Mouse (Mus musculus): Measurements from ENCODE around the gene Mlst8.

Mlst8 gene

DNA sequence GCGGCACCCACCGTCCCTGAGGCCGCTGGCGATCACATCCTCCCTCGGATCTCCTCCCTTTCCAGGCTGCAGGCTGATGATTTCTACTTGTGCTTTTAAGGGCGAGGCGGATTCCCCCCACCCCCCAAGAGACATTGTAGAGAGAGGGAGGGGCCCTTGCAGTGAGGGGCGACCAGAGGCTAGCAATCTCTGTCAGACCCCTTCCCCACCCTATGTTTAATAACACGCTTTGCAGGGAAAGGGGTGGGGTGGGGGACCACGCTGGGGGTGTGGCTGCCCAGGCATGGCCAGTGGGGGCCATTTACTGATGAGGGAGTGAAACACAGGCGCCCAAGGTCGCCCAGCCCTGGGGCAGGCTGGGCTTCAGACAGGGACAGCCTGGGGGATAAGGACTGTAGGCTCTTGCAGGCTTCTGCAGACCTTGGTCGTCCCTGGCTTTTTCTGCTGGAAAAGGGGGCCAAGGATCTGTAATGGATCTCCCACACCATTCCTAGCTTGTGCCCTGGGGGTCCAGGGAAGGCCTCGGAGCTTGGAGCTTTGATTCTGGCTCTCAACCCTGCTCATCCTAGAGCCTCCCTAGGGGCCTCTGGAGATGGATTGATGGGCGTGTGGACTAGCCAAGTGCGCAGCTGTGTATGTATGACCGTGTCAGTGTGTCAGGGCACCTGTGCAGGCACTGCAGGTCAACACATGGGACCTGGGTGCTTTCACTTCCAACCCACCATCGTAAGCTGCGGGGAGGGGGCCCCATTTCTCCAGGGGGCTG lies 10.6 kb upstream of the Mlst8 start:
- no peak for DNase-seq (ENCODE audit: low read depth, low spot score)

DNA sequence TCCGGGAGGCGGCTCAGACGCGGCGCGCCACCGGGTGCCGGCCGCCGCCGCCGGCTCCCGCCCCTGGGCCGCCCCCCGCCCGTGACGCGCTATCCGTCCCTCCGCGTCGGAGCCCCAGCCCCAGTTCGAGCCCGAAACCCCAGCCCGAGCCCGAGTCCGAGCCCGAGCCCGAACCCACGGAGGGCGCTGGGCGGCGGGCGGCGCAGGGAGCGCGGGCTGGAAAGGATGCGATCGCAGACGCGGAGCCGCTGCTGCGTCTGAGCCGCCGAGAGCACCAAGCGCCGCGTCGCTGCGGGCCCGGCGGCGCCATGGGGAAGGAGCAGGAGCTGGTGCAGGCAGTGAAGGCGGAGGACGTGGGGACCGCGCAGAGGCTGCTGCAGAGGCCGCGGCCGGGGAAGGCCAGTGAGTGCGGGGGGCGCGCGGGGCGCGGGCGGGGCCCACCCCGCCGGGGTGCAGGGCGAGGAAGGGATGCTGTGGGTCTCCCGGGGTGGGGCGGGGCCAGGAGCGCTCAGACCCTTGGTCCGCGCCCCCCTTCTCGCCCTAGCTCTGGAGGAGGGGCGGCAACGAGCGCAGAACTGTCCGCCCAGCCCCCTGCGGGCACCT lies 9.9 kb upstream of the Mlst8 start:
- DNase-seq (ENCODE audit: low read depth, low spot score), result peak; percentile 44

DNA sequence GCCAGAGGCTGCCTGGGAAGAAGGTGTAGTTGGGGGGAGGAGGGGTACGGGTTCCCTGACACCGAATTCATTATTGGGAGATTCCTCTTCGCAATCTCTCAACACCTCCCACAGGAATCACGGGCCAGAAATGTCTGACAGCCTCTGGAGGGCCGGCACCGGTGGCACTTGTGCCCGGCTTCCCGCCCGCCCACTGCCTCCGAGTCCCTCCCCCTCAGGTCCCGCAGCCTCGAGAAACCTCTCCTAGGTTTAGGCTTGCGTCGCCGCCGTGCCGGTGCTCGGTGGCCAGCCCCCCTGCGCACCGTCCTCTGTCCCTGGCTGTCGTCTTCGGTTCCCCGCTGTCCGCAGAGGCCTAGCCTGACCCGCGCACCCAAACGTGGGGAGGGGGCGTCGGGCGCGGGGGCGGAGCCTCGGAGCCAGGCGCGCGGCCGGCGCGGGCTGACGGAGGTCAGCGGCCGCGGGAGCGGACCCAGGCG lies 9.3 kb upstream of the Mlst8 start, which contains the start of gene Caskin1:
Gene Caskin1 (plus strand): TSS at position 416 of the 476 bp plus-strand sequence.
- no peak for DNase-seq (ENCODE audit: low read depth, low spot score)

DNA sequence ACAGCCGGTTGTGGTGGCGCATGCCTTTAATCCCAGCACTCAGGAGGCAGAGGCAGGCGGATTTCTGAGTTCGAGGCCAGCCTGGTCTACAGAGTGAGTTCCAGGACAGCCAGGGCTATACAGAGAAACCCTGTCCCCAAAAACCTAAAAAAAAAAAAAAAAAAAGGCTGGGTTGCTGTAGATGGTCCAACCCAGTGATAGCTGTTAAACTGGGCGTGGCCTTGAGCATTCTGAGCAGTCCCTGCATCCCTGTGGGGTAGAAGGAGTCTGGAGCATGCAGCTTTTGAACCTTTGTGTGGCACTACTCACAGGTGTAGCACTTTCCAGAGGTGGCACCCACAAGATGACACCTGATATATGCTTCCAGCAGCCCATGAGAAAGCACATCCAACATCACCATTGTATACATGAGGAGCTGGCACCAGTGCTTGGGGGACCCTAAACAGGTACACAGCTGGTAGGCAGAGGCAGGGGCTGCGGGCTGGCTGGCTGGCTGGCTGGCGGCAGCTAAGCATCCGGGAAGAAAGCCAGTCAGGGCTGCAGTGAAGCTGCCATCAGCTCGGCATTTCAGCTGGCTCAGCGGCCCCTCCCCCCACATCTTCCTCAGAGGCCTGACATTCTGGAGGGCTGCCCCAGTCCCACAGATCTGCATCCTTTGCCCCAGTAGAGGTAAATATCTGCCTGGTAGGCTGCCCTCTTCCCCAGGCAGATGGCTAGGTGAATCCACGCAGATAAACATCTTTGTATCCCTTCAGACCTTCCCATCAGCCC lies 6.4 kb upstream of the Mlst8 start:
- DNase-seq (ENCODE audit: low read depth, low spot score), result no peak

DNA sequence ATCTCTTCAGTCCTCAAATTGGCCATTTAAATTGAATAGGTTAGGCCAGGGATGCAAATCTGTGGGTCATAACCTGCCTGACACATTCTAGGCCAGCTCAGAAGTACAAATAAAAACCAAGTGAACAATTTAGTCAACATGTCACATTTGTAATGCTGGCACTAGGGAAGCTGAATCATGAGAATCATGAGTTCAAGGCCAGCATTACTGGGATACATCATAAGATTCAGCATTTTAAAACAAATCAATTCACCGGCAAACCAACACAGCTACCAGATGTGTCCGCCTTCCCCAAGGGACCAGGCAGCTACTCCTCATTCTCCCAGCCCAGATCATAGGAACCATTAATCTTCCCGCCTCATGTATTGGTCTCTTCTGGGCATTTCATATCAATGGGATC lies 4.6 kb upstream of the Mlst8 start:
- DNase-seq (ENCODE audit: low read depth, low spot score), result no peak

DNA sequence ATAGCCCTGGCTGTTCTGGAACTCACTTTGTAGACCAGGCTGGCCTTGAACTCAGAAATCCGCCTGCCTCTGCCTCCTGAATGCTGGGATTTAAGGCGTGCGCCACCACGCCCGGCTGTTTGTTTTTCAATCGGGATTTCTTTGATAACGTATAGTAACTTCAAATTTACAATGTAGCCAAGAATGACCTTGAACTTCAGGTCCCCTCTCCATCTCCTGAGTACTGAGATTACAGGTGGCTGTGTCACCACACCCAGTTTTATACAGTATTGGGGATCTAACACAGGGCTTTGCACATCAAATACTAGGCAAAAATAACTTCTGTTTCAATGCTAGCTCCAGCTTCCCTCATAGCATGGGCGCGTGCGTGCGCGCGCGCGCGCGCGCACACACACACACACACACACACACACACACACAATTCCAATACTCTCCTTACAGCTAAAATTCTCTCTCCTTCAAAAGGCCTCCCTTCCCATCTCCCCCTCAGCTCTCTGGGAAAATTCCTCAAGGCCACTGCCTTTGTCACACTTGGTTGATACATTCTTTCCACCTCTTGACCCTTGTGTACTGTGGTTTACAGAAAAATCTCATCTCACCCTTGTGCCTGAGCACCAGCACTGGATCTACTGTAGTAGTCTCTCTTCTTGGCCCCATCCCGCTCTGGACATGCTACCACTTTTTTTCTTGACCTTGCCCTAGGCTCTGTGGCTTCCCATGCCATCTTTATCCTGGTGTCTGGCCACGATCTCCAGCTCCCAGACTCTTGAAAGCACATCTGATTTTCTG lies 2.3 kb upstream of the Mlst8 start:
- no peak for DNase-seq (ENCODE audit: low read depth, low spot score)

DNA sequence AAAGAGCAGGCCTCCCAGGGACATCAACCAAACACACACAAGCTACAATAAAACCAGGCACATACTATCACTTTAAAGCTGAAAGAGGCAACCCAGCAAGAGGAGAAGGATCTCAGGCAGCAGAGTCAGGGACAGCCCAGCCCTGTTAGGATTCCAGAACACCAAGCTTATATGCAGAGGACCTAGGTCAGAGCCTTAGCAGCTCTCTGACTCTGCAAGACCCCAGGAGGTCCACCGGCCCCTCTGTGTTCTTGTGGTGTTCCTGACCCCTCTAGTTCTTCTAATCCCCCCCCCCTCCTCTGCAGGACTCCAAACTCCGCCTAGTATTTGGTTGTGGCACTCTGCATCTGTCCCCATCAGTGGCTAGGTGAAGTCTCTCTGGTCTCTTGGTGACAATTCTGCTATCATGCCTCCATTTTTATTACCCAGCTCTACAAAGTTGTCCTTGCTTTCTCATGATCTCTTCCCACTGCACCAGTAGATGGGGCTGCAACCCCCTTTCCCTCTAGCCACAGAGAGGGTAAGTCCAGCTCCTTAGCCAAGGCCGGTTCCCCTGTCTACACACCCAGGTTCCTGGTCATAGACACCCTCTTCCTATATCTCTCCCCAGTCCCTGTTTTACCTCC lies 1.4 kb upstream of the Mlst8 start:
- no peak for DNase-seq (ENCODE audit: low read depth, low spot score)

DNA sequence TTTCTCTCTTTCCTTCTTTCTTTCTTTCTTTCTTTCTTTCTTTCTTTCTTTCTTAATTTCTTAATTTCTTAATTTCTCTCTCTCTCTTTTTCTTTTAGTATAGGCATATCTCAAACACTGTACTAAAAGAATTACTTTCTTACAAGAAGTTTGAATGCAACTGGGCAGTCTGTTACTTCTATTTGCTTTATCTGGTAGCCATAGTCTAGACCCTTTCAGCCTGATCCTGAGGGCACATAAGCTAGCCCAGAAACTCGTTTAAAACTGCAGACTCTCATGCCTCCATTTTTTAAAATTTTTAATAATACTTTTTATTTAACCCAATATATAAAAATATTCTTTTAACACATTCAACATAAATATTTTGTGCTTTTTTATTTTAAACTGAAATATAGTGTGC lies 553 bp upstream of the Mlst8 start:
- no peak for DNase-seq (ENCODE audit: low read depth, low spot score)

DNA sequence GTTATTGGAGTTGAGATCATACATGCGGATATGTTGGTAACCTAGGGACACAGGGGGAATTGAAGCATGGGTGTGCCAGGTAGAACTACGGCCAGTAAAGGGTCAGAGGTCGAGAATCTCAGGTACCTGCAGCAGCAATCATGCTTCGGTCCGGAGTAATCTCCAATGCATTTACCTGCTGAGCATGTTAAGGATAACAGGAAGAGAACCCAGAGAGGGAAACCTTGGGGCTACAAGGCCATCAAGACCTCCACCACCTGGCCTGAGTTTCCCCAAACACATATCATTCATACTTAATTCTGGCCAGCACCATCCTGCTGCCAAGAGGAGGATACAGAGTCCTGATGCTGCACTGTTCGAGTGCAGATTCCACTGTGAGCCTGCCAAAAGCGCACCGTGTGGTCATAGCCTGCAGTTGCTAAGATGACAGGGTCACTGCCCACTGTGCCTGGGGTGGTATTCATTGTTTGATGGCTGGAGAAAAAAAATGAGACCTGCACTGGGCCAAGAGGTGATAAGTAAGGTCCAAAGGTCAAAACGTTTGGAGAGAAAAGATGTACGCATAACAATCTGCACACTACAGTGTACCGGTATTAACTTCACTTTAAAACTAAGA lies 785 bp downstream of the Mlst8 start:
- no peak for DNase-seq (ENCODE audit: low read depth, low spot score)

DNA sequence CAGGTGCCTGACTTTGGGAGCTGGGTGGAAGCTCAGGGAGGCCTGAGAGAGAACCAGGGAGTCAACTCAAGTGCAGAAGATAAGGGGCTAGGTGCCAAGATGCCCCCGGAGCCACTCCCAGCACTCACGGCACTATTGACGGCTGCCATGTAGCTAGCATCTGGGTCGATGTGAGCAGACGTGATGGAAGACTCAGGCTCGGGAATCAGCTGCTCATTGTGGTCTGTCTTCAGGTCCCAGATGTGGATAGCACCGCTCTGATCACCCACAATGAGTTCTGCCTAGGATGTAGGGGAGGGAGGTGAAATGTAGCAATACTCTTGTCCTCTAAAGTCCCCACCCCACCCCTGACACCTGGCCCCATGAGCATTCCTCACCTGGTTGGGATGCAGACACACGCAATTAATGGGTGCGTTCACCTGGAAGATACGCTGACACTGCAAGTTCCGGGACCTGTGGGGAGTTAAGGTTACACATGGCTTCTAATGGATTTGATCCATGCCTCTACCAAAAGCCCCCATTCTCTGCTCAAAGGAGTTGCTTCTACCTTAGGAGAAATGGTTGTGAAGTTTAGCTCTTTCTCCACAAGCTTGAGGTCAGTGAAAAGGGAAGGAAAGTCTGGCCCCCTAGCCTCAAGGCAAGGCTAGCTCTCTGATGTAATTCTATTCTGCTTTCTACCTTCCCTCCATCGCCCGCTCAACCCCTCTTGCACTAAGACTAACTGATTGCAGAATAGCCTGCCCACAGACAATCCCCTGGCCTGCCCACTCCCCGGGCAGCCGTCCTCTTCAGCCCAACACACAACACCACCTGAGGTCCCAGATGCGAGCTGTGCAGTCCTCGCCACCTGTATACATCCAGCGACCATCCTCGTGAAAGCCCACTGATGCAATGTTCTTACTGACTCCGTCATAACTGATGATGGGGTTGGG lies 1.6 kb downstream of the Mlst8 start:
- DNase-seq (ENCODE audit: low read depth, low spot score), result no peak

DNA sequence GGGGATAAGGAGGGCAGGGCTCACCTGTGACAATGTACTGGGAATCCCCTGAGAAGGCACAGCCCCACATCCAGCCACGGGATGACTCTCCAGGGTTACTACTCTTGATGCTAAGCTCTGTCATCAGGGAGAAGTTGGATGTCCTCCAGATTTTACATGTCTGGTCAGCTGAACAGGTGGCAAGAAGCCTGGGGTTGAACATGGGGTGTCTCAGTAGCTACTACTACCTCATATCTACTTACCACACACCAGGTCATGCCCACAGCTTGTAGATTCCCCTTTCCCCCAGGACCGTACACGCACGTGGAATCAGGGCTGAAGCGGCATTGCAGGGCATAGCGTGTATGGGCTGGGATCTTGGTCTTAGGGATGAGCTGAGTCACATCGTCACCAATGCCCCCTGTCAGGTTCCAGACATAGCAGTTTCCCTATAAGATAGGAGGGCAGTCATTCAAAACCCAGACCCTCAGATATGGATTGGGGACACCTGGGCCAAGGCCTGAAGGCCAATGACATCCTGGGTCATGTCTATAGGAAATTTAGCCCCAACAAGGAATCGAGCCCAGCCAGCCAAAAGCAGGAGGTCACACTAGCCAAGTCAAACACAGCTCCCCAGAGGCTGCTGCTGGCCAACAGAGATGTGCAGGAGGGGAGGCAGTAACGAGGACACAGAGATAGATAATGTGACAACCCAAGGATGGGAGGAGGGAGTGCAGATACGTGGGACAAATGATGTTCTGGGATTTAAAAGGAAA lies 2.7 kb downstream of the Mlst8 start:
- no peak for DNase-seq (ENCODE audit: low read depth, low spot score)

DNA sequence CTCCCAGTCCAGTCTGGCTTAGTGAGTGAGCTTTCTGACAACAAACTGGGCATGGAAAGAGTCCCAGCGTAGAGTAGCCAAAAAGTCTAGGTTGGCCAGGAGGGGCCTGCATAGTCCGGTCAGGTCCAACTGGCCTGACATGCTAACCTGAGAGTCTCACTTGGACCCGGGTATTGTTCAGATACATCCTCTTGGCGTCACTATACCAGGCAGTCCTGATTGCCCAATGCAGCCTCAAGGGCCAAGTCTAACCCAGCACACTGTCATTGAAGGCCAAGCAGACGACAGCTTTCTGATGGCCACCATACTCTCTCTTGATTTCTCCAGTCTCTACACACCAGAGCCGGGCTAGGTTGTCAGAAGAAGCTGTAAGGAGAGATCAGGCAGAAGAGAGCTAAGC lies 3.3 kb downstream of the Mlst8 start:
- DNase-seq (ENCODE audit: low read depth, low spot score), result no peak

DNA sequence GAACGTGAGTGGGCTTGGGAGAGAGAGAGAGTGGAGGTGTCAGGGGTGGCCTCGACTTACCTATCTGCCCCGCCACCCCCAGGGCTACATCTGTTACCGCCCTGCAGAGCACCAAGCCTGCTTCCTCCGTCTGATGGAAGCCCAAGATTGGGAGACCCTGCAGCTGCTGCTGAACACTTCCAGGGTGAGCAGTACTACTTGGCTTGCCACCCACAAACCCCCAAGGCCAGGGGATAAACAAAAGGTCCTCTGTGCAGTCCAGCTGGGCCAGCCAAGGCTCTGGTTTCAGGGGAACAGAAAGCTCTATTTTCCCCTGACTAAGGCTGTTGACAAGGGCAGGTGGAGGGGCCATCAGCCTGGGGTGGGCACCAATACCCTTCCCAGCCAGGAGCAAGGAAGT lies 4.3 kb downstream of the Mlst8 start:
- DNase-seq (ENCODE audit: low read depth, low spot score), result no peak

DNA sequence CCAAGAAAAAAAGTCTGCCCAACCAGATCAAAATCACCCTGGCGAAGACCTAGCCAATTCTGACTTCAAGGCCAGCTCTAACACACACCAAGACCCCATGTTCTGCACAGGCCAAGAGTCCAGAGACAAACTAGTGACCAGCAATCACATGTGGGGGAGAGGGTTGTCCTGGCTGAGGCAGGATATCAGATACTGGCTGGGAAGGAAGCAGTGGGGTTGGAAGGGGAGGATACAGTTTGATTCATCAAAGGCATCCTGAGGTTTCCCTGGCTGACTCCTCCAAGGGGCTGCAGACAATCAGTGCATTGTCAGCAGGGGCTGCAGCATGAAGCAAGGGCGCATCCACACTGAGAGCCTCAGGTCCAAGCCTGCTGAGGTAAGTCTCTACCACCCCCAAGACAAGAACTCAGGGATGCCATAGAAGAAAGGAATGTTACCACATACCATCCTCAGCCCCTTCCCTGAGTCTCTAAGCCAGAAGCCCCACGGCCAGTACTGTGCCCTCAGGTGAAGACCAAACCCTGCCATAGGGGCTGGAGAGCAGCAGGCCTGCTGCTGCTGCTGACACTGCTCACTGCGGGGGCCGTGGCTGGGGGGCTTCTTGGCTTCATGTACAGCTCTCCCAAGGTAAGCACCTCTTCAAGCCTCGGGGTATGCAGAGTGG lies 5.1 kb downstream of the Mlst8 start, which contains the start of gene Bricd5:
Gene Bricd5 (plus strand): TSS at position 273 of the 664 bp plus-strand sequence.
- DNase-seq (ENCODE audit: low read depth, low spot score), result no peak

DNA sequence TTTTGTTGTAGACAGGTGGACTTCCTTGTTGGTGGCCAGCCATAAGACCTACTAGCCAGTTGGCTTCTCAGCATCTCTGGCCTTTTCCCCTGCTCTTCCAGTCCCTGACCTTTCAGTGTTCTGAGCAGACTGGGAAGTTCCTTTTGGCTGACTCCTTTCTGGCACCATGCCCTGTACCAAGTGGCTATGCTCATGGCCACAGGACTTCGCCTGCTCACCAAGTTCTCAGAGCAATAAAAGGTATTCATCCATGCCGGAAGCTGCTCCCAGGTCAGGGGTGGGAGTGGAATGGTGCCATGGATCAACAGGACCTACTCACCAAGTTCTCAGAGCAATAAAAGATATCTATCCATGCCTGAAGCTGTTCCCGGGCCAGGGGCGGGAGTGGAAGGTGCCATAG lies 6.4 kb downstream of the Mlst8 start:
- no peak for DNase-seq (ENCODE audit: low read depth, low spot score)

DNA sequence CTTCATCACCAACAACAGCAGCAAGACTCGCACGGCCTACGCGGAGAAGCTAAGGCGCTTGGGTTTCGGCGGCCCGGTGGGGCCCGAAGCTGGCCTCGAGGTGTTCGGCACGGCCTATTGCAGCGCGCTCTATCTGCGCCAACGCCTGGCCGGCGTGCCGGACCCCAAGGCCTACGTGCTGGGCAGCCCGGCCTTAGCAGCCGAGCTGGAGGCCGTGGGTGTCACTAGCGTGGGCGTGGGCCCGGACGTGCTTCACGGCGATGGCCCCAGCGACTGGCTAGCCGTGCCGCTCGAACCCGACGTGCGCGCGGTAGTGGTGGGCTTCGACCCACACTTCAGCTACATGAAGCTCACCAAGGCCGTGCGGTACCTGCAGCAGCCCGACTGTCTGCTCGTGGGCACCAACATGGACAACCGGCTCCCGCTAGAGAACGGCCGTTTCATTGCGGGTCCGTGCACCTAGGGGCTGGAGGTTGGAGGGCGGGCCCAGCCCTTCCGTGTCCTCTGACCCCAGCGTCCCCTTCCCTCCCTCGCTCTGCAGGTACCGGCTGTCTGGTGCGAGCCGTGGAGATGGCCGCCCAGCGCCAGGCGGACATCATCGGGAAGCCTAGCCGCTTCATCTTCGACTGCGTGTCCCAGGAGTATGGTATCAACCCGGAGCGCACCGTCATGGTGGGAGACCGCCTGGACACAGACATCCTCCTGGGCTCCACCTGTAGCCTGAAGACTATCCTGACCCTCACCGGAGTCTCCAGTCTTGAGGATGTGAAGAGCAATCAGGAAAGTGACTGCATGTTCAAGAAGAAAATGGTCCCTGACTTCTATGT lies 8.0 kb downstream of the Mlst8 start:
- DNase-seq (ENCODE audit: low read depth, low spot score), result no peak

DNA sequence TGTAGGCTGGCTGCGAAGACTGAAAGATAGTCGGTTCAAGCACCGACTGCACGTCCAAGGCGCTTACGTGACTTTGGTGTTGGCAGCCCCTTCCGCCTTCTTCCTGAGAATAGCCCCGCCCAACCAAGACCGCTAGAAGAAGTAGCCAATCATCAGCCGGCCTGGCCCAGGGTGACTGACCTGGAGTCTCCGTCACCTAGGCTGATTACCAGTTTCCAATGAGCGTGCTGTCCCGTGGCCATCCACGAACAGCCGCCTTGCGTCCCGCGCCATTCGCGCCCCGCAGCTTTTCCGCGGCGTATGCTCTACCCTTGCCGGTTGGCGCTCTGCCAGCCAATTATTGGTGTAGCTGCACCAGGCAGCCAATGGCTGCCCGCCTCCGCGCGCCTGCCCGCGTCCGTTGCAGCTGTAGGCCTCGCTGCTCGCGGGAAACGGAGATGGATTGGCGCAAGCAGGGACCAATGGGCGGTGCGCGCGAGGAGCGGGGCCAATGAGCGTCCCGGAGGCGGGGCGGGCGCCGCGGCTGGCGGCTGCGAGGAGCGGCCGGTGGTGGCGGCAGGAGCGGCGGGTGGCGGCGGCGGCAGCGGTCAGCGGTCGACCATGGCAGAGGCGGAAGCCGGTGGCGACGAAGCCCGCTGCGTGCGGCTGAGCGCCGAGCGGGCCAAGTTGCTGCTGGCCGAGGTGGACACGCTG lies 8.8 kb downstream of the Mlst8 start, which contains the start of the genes E4f1 and Pgp:
Gene E4f1 (minus strand): TSS at position 404 of the 693 bp plus-strand sequence.
Gene Pgp (plus strand): TSS at position 483 of the 693 bp plus-strand sequence.
- peak; percentile 99 for DNase-seq (ENCODE audit: low read depth, low spot score)

All from CD4-positive helper T cell, adult 2 months (primary cell).